Mouse (Mus musculus) olfactory bulb, adult 2 months (tissue): ENCODE measurements around the gene Traf1. TPM values are rescaled to one million over a fixed set of nuclear protein-coding genes. Genes with fewer than 3 reads are reported as not detected.

ENCODE experiments used
- H3K27ac ChIP-seq: fragments of 200-500 bp; 2 replicates; pipeline ENCODE4 v1.5.1; 2012; ENCODE audit warnings: low read depth, low read length; ENCODE audit not compliant: insufficient read depth
- H3K4me1 ChIP-seq: fragments of 200-500 bp; 2 replicates; pipeline ENCODE4 v1.6.1; 2012; ENCODE audit warnings: low read length; ENCODE audit not compliant: control insufficient read depth, insufficient read depth
- H3K4me3 ChIP-seq: fragments of 200-500 bp; 2 replicates; pipeline ENCODE4 v1.5.1; 2012; ENCODE audit warnings: mild to moderate bottlenecking, low read depth, low read length, moderate library complexity; ENCODE audit not compliant: insufficient read depth
- CTCF ChIP-seq: fragments of 200-500 bp; IDR thresholded peaks from 2 replicates; pipeline ENCODE4 v1.5.1; 2012; ENCODE audit warnings: low read depth, mild to moderate bottlenecking, low read length, moderate library complexity; ENCODE audit not compliant: insufficient read depth
- POLR2A ChIP-seq: fragments of 200-500 bp; IDR thresholded peaks from 2 replicates; pipeline ENCODE4 v1.6.1; 2012; ENCODE audit warnings: mild to moderate bottlenecking, low read depth, low read length, moderate library complexity; ENCODE audit not compliant: insufficient read depth
- WGBS: fragments of 180-500 bp; shearing (Covaris S2); methylation state at CpG from one replicate; pipeline ENCODE4 v1.1.7; 2018; 5-methylcytosine and 5-hydroxymethylcytosine counted together
- polyA plus RNA-seq: library from polyadenylated mRNA; stranded (reverse); fragments of >200 nt; gene quantifications from 2 replicates; pipeline ENCODE4 v1.2.4, GENCODE M21; 2012; ENCODE audit warnings: low replicate concordance; ENCODE audit not compliant: missing spikeins, insufficient read depth, insufficient read length

The Traf1 gene
- polyA plus RNA-seq, 1 experiment, result not detected

DNA sequence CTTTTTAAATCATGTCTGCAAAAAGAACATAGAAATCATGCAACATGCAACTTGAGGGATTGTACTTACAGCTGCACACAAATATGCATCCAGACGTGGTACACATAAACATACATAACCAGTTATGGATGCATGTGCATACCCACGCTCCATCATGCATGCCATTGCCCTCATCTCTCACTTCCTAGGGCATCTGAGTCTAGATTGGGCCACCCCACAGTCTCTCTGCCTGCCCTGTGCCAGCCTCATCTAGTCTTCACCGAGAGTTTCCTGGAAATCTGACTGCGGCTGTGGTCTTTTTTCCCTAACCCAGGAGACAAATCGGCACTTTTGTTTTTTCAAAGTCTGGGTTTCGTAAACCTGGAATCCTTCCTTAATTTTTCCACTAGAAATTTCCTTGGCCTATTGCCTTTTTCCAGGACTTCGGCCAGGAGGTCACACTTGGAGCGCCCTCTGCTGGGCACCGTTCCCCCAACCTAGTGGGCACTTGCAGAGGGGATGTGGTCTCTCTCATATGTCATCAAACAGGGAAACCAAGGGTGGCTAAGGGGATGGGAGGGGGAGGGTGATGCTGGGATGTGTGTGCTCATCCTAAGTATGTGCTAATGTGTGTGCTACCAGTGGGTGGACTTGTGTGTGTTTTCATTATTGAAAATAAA lies 8.6 kb upstream of the Traf1 start:
- TF ChIP-seq CTCF (peak; percentile 82), POLR2A (no peak)
- 26% methylated on average over 9 of the region's 9 CpGs for WGBS
- no peak overlapping the region for H3K27ac ChIP-seq
- no peak overlapping the region for H3K4me3 ChIP-seq
- peaks cover 6% of the 10 kb centered on the region; the same call in 1 of the 2 replicates for H3K4me1 ChIP-seq

DNA sequence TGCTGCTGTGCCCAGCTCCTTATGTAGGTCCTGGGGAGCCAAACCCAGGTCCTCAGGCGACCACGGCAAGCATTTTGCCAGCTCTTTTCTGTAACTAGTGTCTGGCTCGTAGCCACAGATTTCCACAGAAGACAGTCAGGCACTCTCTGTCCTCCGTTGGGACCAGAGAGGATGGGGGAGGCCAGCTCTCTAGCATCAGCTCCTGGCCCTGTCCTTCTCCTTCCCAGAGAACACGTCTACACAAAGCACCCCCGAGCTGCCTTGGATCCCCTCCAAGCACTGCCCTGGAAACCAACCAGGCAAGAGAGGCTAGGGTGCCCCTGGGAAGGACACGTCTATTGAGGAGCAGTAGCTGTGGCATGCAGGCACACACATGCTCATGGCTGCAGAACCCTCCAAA lies 7.6 kb upstream of the Traf1 start:
- no peak overlapping the region for H3K4me3 ChIP-seq
- TF ChIP-seq CTCF (no peak), POLR2A (no peak)
- WGBS, result 36% methylated on average over 7 of the region's 7 CpGs
- H3K27ac ChIP-seq, result no peak overlapping the region
- H3K4me1 ChIP-seq, result peaks cover 7% of the 10 kb centered on the region; the same call in 1 of the 2 replicates

DNA sequence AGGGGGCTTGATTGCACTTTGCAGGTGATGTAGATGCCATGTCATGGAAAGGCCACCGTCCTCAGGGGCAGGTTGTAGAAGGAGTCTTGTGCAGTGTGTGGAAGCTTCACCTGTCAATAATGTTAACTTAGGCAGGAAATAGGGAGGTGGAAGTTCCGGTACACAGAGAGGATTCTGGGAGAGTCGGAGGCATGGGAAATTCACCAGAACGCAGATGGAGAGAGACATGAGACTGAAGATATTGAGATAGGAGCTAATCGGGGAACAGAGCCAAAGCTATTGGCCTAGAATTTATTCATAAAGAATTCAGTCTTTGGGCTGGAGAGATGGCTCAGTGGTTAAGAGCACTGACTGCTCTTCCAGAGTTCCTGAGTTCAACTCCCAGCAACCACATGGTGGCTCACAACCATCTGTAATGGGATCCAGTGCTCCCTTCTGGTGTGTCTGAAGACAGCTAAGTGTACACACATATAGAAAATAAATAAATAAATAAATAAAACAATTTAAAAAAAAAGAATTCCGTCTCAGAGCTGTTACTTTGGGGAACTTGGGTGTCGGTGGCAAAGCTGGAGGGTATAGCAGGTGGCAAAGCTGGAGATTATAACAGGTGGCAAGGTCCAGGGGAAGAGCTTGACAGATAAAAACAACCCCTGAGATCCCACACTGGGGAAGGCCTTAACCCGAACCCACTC lies 4.8 kb upstream of the Traf1 start:
- no peak overlapping the region for H3K4me3 ChIP-seq

DNA sequence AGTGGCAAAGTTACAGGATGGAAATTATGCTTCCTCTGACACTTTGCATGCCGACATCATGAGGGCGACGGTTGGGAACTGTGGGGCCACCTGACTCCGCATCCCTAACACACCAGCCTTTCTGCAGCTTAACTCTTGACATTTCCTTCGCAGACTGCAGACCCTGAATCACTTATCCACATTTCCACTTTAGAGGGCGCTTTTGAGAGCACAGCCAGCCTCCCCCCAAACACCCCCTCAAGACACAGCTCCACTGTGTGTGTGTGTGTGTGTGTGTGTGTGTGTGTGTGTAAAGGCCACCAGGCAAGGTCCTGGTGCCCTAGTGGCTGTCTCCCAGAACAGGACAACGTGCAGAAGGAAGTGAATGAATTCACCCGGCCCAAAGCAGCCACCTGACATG lies 4.2 kb upstream of the Traf1 start:
- TF ChIP-seq POLR2A, result no peak
- TF ChIP-seq CTCF, result no peak
- WGBS, result 64% methylated on average over 8 of the region's 8 CpGs
- Histone ChIP-seq H3K4me1 (peaks cover 13% of the 10 kb centered on the region), H3K27ac (no peak overlapping the region), H3K4me3 (no peak overlapping the region)

More for the DNA sequence above, 4.8 kb upstream of the Traf1 start:
- TF ChIP-seq POLR2A (no peak), CTCF (no peak)
- WGBS, result 95% methylated on average over 8 of the region's 8 CpGs
- Histone ChIP-seq H3K27ac (no peak overlapping the region), H3K4me1 (peaks cover 9% of the 10 kb centered on the region)

DNA sequence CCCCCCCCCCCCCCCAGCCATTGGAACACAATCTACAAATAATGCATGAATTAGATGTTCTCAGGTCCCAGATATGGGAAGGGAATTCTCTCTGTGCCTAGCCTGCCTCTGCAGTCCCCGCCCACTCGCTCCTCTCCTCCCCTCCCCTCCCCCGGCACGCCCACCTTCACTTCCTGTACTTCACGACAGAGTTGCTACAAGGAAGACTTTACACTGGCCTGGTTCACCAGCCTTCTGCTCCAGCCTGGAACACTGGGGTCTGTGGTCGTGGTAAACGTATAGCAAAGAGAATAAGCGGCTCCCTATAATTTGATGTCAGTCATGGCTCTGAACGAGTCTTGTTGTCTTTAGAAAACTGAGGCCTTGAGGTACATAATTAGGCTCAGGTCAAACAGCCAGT lies 3.7 kb upstream of the Traf1 start:
- H3K4me3 ChIP-seq, result no peak overlapping the region
- no peak overlapping the region for H3K27ac ChIP-seq
- peaks cover 13% of the 10 kb centered on the region for H3K4me1 ChIP-seq
- WGBS, result 50% methylated on average over 9 of the region's 9 CpGs
- TF ChIP-seq CTCF (no peak), POLR2A (no peak)

DNA sequence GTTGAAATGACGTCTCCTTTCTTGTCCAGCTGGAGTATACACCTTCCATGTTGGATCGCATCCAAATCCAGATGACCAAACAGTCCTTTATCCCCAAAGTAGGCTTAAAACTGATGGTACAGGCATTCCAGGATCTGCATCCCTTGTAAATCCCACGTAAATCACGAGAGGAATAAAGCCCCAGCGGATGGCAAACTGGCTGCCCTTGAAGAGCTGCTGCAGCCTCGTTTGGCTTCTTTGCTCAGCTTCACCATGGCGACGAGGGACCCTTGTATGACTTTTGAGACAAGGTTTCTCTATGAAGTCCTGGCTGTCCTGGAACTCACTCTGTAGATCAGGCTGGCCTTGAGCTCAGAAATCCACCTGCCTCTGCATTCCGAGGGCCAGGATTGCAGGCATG lies 3.1 kb upstream of the Traf1 start:
- 77% methylated on average over 9 of the region's 9 CpGs for WGBS
- TF ChIP-seq CTCF, result no peak
- no peak for TF ChIP-seq POLR2A
- peaks cover 13% of the 10 kb centered on the region for H3K4me1 ChIP-seq

DNA sequence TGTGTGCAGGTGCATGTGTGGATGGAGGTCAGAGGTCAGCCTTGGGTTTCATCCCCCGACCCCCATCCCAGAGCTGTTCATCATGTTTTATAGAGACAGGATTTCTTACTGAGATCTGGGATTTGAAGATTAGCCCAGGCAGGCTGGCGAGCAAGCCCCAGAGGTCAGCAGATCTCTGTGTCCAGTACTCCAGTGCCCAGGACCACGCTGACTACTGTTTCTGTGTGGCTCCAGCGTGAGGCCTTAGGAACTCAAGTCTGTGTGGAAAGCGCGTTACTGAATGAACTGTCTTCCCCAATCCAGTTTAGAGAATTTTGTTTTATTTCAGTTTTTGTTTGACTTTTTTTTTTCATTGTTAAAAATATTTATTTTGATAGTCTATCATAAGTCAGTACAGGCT lies 2.7 kb upstream of the Traf1 start:
- TF ChIP-seq POLR2A (no peak), CTCF (no peak)
- H3K27ac ChIP-seq, result no peak overlapping the region
- H3K4me3 ChIP-seq, result no peak overlapping the region
- H3K4me1 ChIP-seq, result peaks cover 13% of the 10 kb centered on the region
- 92% methylated on average over 6 of the region's 6 CpGs for WGBS

More for the DNA sequence above, 3.1 kb upstream of the Traf1 start:
- no peak overlapping the region for H3K27ac ChIP-seq
- H3K4me3 ChIP-seq, result no peak overlapping the region

DNA sequence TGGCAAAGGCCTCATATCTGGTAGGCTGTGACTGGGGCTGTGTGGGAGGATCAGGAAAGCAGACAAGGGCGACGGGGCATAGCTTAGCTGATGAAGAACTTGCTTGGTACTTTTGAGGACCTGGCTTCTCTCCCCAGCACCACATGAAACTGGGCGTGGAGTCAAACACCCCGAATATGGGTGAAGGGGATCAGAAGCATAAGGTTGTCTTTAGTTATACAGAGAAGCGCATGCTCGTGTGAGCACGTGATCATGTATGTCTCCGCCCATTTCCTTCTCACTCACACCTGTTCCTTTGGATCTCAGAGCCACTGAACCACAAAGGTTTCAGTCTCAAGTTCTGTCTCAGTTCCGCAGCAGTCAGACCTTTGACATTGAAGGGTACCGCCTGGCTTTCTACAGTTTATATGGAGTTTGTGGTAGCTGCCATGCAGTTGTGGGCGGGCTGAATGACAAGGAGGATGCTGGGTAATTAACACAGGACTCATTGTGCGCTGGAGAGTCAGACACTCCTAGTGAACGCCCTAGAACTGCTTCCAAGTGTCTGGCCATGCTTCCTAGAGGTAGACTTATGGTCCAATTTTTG lies 1.9 kb upstream of the Traf1 start:
- WGBS, result 86% methylated on average over 13 of the region's 13 CpGs
- H3K27ac ChIP-seq, result no peak overlapping the region
- peaks cover 13% of the 10 kb centered on the region for H3K4me1 ChIP-seq
- H3K4me3 ChIP-seq, result no peak overlapping the region
- TF ChIP-seq CTCF (no peak), POLR2A (no peak)

DNA sequence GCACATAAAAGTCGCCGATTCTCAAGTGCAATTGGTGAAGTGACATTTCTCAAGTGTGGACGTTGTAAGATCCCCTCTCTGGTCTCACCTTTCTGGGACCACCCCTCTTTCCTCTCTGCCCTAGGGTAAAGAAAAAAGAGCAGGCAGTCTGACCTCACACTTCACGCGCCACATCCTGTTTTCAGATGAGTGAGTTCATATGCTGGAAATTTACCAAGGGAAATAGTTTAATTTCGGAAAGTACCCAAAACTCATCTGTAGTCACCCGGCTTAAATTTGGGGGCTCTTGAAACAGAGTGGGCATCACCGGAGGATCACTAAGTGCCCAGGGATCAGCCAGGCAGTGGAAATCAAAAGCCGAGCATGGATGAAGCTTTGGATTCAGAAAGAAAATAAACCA lies 1.3 kb upstream of the Traf1 start:
- Histone ChIP-seq H3K4me3 (no peak overlapping the region), H3K4me1 (peaks cover 13% of the 10 kb centered on the region), H3K27ac (no peak overlapping the region)
- no peak for TF ChIP-seq POLR2A
- WGBS, result 88% methylated on average over 9 of the region's 9 CpGs
